Mouse (Mus musculus) olfactory bulb, adult 2 months (tissue): ENCODE data around the gene Prss43.

ENCODE experiments used
- CTCF ChIP-seq: fragments of 200-500 bp; IDR thresholded peaks from 2 replicates; pipeline ENCODE4 v1.5.1; 2012; ENCODE audit warnings: low read depth, mild to moderate bottlenecking, low read length, moderate library complexity; ENCODE audit not compliant: insufficient read depth
- POLR2A ChIP-seq: fragments of 200-500 bp; IDR thresholded peaks from 2 replicates; pipeline ENCODE4 v1.6.1; 2012; ENCODE audit warnings: mild to moderate bottlenecking, low read depth, low read length, moderate library complexity; ENCODE audit not compliant: insufficient read depth

GRCm38 (mm10) chr9:110813789-110814188 is 12.7 kb upstream of the Prss43 start, which contains the start of gene Prss44:
- TF ChIP-seq CTCF (no peak), POLR2A (no peak)
